Mouse (Mus musculus) intestine, embryonic 14.5 days (tissue): Measurements from ENCODE around the gene Epas1. TPM values are rescaled to one million over a fixed set of nuclear protein-coding genes. Genes with fewer than 3 reads are reported as not detected.

ENCODE experiments used
- ATAC-seq: fragments of 200-750 bp; cut with Nextera tagmentation; replicated peaks from 2 replicates; pipeline ENCODE4 v1.8.0; 2017; ENCODE audit warnings: low read depth, moderate number of reproducible peaks, moderate TSS enrichment, moderate library complexity; ENCODE audit not compliant: low FRiP score, low TSS enrichment
- DNase-seq: peaks from one replicate; pipeline ENCODE4 v3.0.0-alpha.2; 2018; ENCODE audit warnings: low spot score
- H3K27ac ChIP-seq: fragments of 300-500 bp; sonication (generic); 2 replicates; pipeline ENCODE4 v1.5.1; 2014; ENCODE audit warnings: low read depth, mild to moderate bottlenecking, control low read depth
- H3K27me3 ChIP-seq: fragments of 300-500 bp; sonication (generic); replicated peaks from 2 replicates; pipeline ENCODE4 v1.6.1; 2014; ENCODE audit warnings: low read length, control low read depth; ENCODE audit not compliant: control insufficient read depth, insufficient read depth
- H3K36me3 ChIP-seq: fragments of 300-500 bp; sonication (generic); 2 replicates; pipeline ENCODE4 v1.6.1; 2014; ENCODE audit warnings: low read length, control low read depth; ENCODE audit not compliant: control insufficient read depth, insufficient read depth
- H3K4me1 ChIP-seq: fragments of 300-500 bp; sonication (generic); replicated peaks from 2 replicates; pipeline ENCODE4 v1.6.1; 2014; ENCODE audit warnings: low read length, control low read depth, mixed read lengths; ENCODE audit not compliant: control insufficient read depth, insufficient read depth
- H3K4me2 ChIP-seq: fragments of 300-500 bp; sonication (generic); 2 replicates; pipeline ENCODE4 v1.6.1; 2014; ENCODE audit warnings: low read length
- H3K4me3 ChIP-seq: fragments of 300-500 bp; sonication (generic); 2 replicates; pipeline ENCODE4 v1.5.1; 2014; ENCODE audit warnings: low read depth, low read length, control low read depth, mixed read lengths
- H3K9ac ChIP-seq: fragments of 300-500 bp; sonication (generic); 2 replicates; pipeline ENCODE4 v1.6.1; 2014; ENCODE audit warnings: mild to moderate bottlenecking, low read length
- H3K9me3 ChIP-seq: fragments of 300-500 bp; sonication (generic); 2 replicates; pipeline ENCODE4 v1.6.1; 2016; ENCODE audit warnings: low read length, control low read depth; ENCODE audit not compliant: control insufficient read depth
- WGBS: fragments of 180-500 bp; shearing (Covaris S2); extraction: QIAGEN DNeasy Blood & Tissue Kit; methylation state at CpG from one replicate; pipeline ENCODE4 v1.1.7; 2014; 5-methylcytosine and 5-hydroxymethylcytosine counted together
- polyA plus RNA-seq: library from polyadenylated mRNA; unstranded; fragments of >200 nt; fragmentation: Nextera tagmentation; extraction: Ambion mirVana; gene quantifications from 2 replicates; pipeline ENCODE4 v1.2.1, GENCODE M21; 2014

Epas1 gene
- polyA plus RNA-seq, 1 experiment from 2014 or later = 7.7 TPM

GRCm38 (mm10) chr17:86724786-86725415, 28.6 kb upstream of the Epas1 start:
- ATAC-seq (no peak), DNase-seq (no peak)
- 60% methylated on average over 8 of the region's 8 CpGs for WGBS
- Histone ChIP-seq H3K27me3 (no peaks in the 10 kb centered on the region), H3K36me3 (no peaks in the 10 kb centered on the region), H3K4me3 (no peak overlapping the region), H3K9me3 (no peaks in the 10 kb centered on the region), H3K27ac (no peak overlapping the region), H3K9ac (no peak overlapping the region), H3K4me1 (no peaks in the 10 kb centered on the region), H3K4me2 (no peak overlapping the region)

- no peaks in the 10 kb centered on the region for H3K27me3 ChIP-seq
- no peak for DNase-seq
- H3K9me3 ChIP-seq = no peaks in the 10 kb centered on the region
- no peak overlapping the region for H3K27ac ChIP-seq
- H3K4me2 ChIP-seq = no peak overlapping the region
- no peaks in the 10 kb centered on the region for H3K36me3 ChIP-seq
- H3K4me3 ChIP-seq = no peak overlapping the region
- WGBS = 71% methylated on average over 7 of the region's 7 CpGs
- no peak for ATAC-seq
- H3K4me1 ChIP-seq = no peaks in the 10 kb centered on the region
- no peak overlapping the region for H3K9ac ChIP-seq
These were observed 27.0 kb upstream of the Epas1 start for GRCm38 (mm10) chr17:86726480-86726879.

GRCm38 (mm10) chr17:86727031-86727430, 26.5 kb upstream of the Epas1 start:
- Histone ChIP-seq H3K4me3 (no peak overlapping the region), H3K9me3 (no peaks in the 10 kb centered on the region), H3K4me1 (no peaks in the 10 kb centered on the region; the same call in 1 of the 2 replicates), H3K27ac (no peak overlapping the region), H3K36me3 (no peaks in the 10 kb centered on the region), H3K4me2 (no peak overlapping the region), H3K27me3 (no peaks in the 10 kb centered on the region), H3K9ac (no peak overlapping the region)
- DNase-seq = no peak
- ATAC-seq = no peak
- WGBS = 71% methylated on average over 7 of the region's 7 CpGs

- no peaks in the 10 kb centered on the region; the same call in 1 of the 2 replicates for H3K4me1 ChIP-seq
- WGBS = 80% methylated on average over 6 of the region's 6 CpGs
These were observed 22.2 kb upstream of the Epas1 start for GRCm38 (mm10) chr17:86731273-86731672.

GRCm38 (mm10) chr17:86732024-86732423, 21.5 kb upstream of the Epas1 start:
- 8% methylated on average over 11 of the region's 11 CpGs for WGBS
- Histone ChIP-seq H3K4me1 (no peaks in the 10 kb centered on the region; the same call in 1 of the 2 replicates), H3K9ac (no peak overlapping the region), H3K27ac (no peak overlapping the region), H3K4me3 (no peak overlapping the region), H3K36me3 (no peaks in the 10 kb centered on the region), H3K4me2 (no peak overlapping the region), H3K9me3 (no peaks in the 10 kb centered on the region), H3K27me3 (no peaks in the 10 kb centered on the region)
- peak; percentile 67 for DNase-seq
- ATAC-seq = peak; percentile 64

More at GRCm38 (mm10) chr17:86731273-86731672, 22.2 kb upstream of the Epas1 start:
- H3K27me3 ChIP-seq = no peaks in the 10 kb centered on the region
- H3K9me3 ChIP-seq = no peaks in the 10 kb centered on the region
- no peak overlapping the region for H3K9ac ChIP-seq
- no peaks in the 10 kb centered on the region for H3K36me3 ChIP-seq
- no peak for ATAC-seq
- no peak overlapping the region for H3K4me3 ChIP-seq
- DNase-seq = no peak
- no peak overlapping the region for H3K27ac ChIP-seq
- H3K4me2 ChIP-seq = no peak overlapping the region

- no peak overlapping the region for H3K4me2 ChIP-seq
- ATAC-seq = no peak
These were observed 21.0 kb upstream of the Epas1 start for GRCm38 (mm10) chr17:86732522-86732921.

GRCm38 (mm10) chr17:86733644-86734043, 19.9 kb upstream of the Epas1 start:
- H3K4me3 ChIP-seq = no peak overlapping the region
- 69% methylated on average over 4 of the region's 4 CpGs for WGBS
- DNase-seq = no peak
- H3K4me1 ChIP-seq = no peaks in the 10 kb centered on the region; the same call in 1 of the 2 replicates
- H3K4me2 ChIP-seq = no peak overlapping the region
- no peaks in the 10 kb centered on the region for H3K36me3 ChIP-seq
- no peak for ATAC-seq
- H3K9ac ChIP-seq = no peak overlapping the region
- no peaks in the 10 kb centered on the region for H3K27me3 ChIP-seq
- H3K9me3 ChIP-seq = no peaks in the 10 kb centered on the region
- no peak overlapping the region for H3K27ac ChIP-seq

More at GRCm38 (mm10) chr17:86732522-86732921, 21.0 kb upstream of the Epas1 start:
- H3K9me3 ChIP-seq = no peaks in the 10 kb centered on the region
- no peaks in the 10 kb centered on the region; the same call in 1 of the 2 replicates for H3K4me1 ChIP-seq
- no peak overlapping the region for H3K4me3 ChIP-seq
- 97% methylated on average over 1 of the region's 1 CpGs for WGBS
- DNase-seq = no peak
- H3K27ac ChIP-seq = no peak overlapping the region
- no peaks in the 10 kb centered on the region for H3K36me3 ChIP-seq
- H3K27me3 ChIP-seq = no peaks in the 10 kb centered on the region
- H3K9ac ChIP-seq = no peak overlapping the region

- DNase-seq (no peak), ATAC-seq (no peak)
- no peak overlapping the region for H3K9ac ChIP-seq
- no peak overlapping the region for H3K4me2 ChIP-seq
- no peaks in the 10 kb centered on the region for H3K9me3 ChIP-seq
- no peaks in the 10 kb centered on the region for H3K36me3 ChIP-seq
- no peaks in the 10 kb centered on the region for H3K4me1 ChIP-seq
- H3K27me3 ChIP-seq = no peaks in the 10 kb centered on the region
- no peak overlapping the region for H3K27ac ChIP-seq
- no peak overlapping the region for H3K4me3 ChIP-seq
- 77% methylated on average over 6 of the region's 6 CpGs for WGBS
These were observed 15.0 kb upstream of the Epas1 start for GRCm38 (mm10) chr17:86738477-86738876.

- H3K4me1 ChIP-seq = 0 out of 2 replicates have a peak, but pooled peaks cover 3% of the 10 kb centered on the region
- H3K4me3 ChIP-seq = no peak overlapping the region
- no peaks in the 10 kb centered on the region for H3K27me3 ChIP-seq
- DNase-seq = no peak
- H3K36me3 ChIP-seq = no peaks in the 10 kb centered on the region
- H3K9ac ChIP-seq = no peak overlapping the region
- no peak overlapping the region for H3K27ac ChIP-seq
- ATAC-seq = no peak
- WGBS = 77% methylated on average over 7 of the region's 7 CpGs
- H3K4me2 ChIP-seq = no peak overlapping the region
- H3K9me3 ChIP-seq = no peaks in the 10 kb centered on the region
These were observed 10.1 kb upstream of the Epas1 start for GRCm38 (mm10) chr17:86743351-86743941.
